Mouse (Mus musculus) lung, postnatal 0 days (tissue): Measurements from ENCODE around the gene Kitl.

Experiments
- CTCF ChIP-seq: IDR thresholded peaks from 2 replicates; pipeline ENCODE4 v1.5.1; 2016; ENCODE audit warnings: antibody characterized with exemption, mild to moderate bottlenecking
- EP300 ChIP-seq: IDR thresholded peaks from 2 replicates; pipeline ENCODE4 v1.6.1; 2016; ENCODE audit warnings: antibody characterized with exemption, mild to moderate bottlenecking, control low read depth

- TF ChIP-seq EP300, result no peak
- TF ChIP-seq CTCF, result no peak
Measured at GRCm38 (mm10) chr10:100001452-100001851, 14.0 kb upstream of the Kitl start.
